ENCODE assay signal across 13 mouse cellular contexts in the genomic region with DNA sequence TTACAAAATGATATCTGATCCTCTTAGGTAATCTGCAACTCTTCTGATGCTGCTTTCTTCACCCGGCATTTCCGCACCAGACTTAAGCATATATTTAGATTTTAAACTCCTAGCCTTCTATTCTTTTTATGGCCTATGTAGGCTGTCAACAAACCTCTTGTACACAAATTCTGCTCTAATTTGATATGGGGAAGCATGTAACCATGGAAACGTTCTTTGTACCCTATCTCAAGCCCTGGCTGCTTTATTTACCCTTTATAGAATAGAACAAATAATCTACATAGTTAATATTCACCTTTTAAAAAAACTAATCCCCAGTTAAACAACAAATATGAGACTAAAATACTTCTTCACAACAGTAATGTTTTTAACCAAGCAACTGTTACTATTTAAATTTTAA.
"Had no signal": no experiment of that assay in that cellular context is flagged by ENCODE, and none has a peak within 500 bp of the region (broad histone marks: within the 10 kb centered on the region; RNA-seq: fewer than 3 reads in every experiment).

No protein-coding gene starts in this region.

- H3K27ac ChIP-seq: kidney, postnatal 0 days; limb, embryonic 13.5 days; neural tube, embryonic 15.5 days had no signal

- H3K9me3 ChIP-seq: limb, embryonic 13.5 days; neural tube, embryonic 15.5 days had no signal

- H3K27me3 ChIP-seq: limb, embryonic 13.5 days; neural tube, embryonic 15.5 days had no signal

- H3K4me2 ChIP-seq: limb, embryonic 13.5 days; liver, embryonic 11.5 days; neural tube, embryonic 15.5 days had no signal

- H3K4me1 ChIP-seq: limb, embryonic 13.5 days; neural tube, embryonic 15.5 days had no signal

- H3K36me3 ChIP-seq: limb, embryonic 13.5 days; neural tube, embryonic 15.5 days had no signal

- H3K4me3 ChIP-seq: limb, embryonic 13.5 days; myocyte; neural tube, embryonic 15.5 days had no signal

- DNase-seq: kidney, adult 11 months; kidney, adult 9 months; kidney, postnatal 36 days; left cerebral cortex, postnatal 4 days; lung, adult 18-20 months; right cerebral cortex, adult 18-20 months; right cerebral cortex, postnatal 25 days; thymus, postnatal 36 days had no signal

- H3K9ac ChIP-seq: limb, embryonic 13.5 days; neural tube, embryonic 15.5 days had no signal
